Mouse (Mus musculus): ENCODE results near the gene Gm31571.
"Not testable (repeated sequence)": the region's sequence is repeated elsewhere in the genome, so short reads cannot be mapped to it uniquely, and the experiment has no call there.

Gm31571 gene

GRCm38 (mm10) chrY:22051253-22051652 is at the start of gene Gm31571:
Gm31571 (minus strand) TSS chrY:22051353.
- not testable (repeated sequence) for DNase-seq
